Mouse (Mus musculus): ENCODE measurements at regions not wholly inside any gene's neighbourhood (a gene's known extent, or its start where the extent isn't known, plus 50 kb on each side); places are given as distances from the start of the nearest gene placed in this dataset.
"Not testable (repeated sequence)": the region's sequence is repeated elsewhere in the genome, so short reads cannot be mapped to it uniquely, and the experiment has no call there.

GRCm38 (mm10) chr15:24335876-24336275 is 1077.7 kb downstream of the Basp1 start:
- DNase-seq, result not testable (repeated sequence)

GRCm38 (mm10) chr15:24303123-24303522 is 1110.4 kb downstream of the Basp1 start:
- not testable (repeated sequence) for DNase-seq

GRCm38 (mm10) chr15:24297236-24297635 is 1116.3 kb downstream of the Basp1 start:
- no peak for DNase-seq

GRCm38 (mm10) chr15:24296798-24297197 is 1116.8 kb downstream of the Basp1 start:
- DNase-seq, result no peak

- DNase-seq, result no peak
Observed at GRCm38 (mm10) chr15:24275100-24275499, 1138.5 kb downstream of the Basp1 start.

DNA sequence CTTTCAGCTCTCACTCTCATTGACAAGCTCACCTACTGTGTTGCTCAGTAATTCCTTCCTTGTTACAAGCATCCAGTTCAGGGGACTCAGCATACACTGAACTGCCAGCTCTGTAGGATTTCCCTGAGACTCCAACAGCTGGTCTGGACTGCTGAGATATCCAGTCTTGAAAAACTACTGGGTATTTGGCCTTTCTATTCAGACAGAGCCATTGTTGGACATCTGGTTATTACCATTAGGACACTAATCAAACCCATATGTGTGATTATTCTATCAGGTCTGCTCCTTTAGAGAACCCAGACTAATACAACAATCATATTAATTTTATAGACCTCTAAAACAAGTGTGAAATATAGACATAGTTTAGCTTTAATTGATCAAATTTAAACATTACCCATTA is 1146.2 kb downstream of the Basp1 start:
- DNase-seq, result no peak

Measured in adrenal gland, adult 2 months (tissue).